Mouse (Mus musculus) embryo, embryonic 10 days (tissue): Measurements from ENCODE around the gene Kansl1l.

Source experiments
- DNase-seq: peaks from one replicate; pipeline ENCODE4 v3.0.0-alpha.2; 2015; ENCODE audit warnings: low spot score

Gene Kansl1l

DNA sequence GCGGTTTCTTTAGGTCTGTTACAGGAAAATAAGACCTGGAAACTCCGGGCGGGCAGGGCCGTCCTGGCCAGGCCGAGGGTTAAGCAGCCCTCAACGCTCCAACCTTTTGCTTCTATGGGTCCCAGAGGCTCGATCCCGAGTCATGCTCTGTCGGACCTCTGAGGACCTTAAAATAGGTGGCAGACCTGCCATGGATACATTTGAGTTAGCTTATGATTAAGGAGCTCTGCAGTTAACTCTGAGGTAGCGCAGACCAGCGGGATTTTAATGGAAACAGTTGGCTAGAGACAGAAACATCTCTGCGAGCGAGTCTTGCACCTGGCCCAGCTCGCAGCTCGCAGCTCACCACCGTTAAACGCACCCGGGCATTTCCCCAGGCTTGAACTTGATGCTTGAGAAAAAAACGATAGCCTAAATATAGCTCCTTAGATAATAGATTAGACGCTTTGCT is 528 bp upstream of the Kansl1l start:
- DNase-seq, result no peak

DNA sequence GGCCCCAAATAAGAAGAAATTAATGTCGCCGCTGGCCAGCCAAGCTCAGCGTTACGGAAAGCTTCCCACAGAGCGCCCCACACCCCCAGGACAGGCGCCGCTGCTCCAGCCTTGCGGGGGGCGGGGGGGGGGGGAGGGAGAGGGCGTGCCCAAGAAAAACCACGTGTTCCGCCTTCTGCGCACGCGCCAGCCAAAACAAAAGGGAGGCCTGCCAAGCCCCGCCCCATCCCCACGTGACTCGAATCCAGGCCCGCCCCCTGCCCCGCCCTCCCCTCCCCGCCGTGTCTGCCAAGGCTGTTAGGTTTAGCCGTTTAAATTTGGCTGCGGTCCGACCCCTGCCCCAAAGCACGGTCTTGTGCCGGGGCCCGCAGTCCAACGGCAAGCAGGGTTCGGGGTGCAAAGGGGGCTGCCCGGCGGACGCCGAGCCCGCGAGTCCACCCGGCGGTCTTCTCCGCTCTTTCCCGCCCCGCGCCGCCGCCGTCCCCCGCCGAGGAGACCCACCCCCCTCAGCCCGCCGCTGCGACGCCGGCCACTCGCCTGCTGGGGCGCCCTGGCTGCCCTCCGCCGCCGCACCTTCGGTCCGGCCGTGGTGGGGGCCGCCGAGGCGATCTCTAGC is 417 bp downstream of the Kansl1l start:
- peak; percentile 91 for DNase-seq

GRCm38 (mm10) chr1:66815941-66816777 is 1.2 kb downstream of the Kansl1l start:
- DNase-seq, result peak; percentile 61

DNA sequence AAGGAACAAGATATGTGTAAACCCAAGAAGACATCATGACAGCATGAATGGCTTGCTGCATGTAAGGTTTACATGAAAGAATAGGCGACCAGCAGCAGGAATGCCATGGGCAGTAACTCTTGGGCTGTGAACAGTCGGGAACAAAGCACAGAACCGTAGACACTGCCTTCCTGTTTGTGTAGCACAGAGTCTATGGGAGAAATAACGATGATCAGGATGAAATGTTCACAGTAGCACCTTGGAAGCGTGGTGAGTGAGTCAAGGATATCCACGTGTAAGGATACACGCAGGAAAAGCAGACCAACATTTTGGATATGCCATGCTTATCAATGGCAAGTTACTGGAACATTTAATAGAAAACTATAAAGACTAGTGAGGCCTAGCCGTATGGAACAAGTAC is 2.6 kb downstream of the Kansl1l start:
- peak; percentile 11 for DNase-seq

- no peak for DNase-seq
Measured at GRCm38 (mm10) chr1:66813191-66813590, 4.2 kb downstream of the Kansl1l start.

DNA sequence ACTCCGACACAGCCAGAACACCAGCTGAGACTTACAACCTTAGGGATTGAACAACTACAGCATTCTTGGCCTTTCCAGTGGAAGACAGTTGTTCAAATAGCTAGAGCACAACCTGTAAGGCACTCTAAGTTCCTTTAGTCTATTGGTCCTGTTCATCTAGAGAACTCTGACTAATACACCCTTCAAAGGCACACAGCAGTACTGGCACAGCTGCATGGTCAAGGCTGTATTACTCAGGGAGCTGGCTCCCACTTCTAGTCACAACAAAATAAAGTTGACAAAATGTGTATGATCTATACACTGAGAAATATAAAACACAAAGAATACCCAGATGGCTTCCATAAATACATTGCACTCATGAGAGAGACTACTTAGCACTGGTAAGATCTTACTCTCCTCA is 10.5 kb downstream of the Kansl1l start:
- DNase-seq, result no peak

GRCm38 (mm10) chr1:66805408-66805807 is 12.0 kb downstream of the Kansl1l start:
- no peak for DNase-seq

GRCm38 (mm10) chr1:66804710-66805109 is 12.7 kb downstream of the Kansl1l start:
- no peak for DNase-seq

DNA sequence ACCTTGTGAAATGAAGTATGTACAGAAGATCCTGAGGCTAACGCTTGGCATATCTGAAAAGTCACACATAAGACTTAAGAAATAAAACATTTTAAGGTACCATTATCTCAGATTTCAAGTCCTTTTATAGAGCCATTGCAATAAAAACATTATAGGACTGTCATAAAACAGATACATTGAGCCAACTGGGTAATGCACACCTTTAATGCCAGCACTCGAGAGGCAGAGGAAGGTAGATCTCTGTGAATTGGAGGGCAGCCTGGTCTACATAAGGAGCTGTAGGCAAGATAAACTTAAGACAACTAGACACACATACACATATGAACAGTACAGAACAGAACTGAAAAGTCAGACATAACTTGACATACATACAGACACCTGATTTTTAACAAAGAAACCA is 19.4 kb downstream of the Kansl1l start:
- no peak for DNase-seq

DNA sequence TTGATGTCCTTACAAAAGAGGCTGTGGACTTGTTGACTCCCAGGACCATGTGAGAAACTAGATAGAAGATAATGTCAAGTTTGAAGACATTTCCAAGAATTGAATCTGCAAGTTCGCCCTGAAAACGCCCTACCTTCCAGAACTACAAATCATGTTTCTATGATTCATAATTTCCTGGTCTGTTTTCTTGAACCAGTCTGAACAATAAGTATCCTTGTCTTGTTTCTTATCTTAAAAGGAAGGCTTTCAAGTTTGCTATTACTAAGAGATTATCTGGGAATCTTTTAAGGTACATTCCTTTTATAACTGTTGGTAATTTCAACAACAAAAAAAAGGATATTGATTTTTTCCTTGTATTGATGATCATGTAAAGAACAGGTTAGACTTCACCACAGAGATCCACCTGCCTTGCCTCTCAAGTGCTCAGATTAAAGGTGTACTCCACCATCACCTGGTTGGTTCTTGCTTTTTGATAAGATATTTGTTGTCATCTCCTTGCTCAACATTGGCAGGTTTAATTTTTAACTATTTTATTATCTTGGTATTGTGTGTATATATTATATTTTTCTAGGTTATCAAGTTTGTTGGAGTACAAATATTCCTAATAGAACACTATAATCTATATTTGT is 24.4 kb downstream of the Kansl1l start:
- DNase-seq, result no peak

DNA sequence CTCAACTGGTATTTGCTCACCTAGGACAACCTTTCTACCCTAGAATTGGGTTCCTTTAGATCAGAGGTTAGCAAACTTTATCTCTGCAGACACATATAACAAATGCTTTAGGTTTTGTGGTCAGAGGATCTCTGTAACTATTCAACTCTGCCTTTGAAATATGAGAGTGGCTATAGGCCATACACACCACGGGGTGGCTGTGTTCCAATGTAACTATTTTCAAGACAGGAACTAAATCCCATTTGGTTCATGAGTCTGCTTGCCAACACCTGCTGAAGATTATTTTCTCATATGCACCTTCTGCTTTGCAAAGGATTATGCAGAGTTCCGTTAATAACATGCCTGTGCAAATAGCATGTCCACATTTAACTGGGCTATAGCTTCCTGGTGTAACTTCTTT is 35.1 kb downstream of the Kansl1l start:
- DNase-seq, result no peak

- DNase-seq, result no peak
Measured at GRCm38 (mm10) chr1:66781027-66781426, 36.3 kb downstream of the Kansl1l start.

- DNase-seq, result no peak
Measured at GRCm38 (mm10) chr1:66778798-66779197, 38.6 kb downstream of the Kansl1l start.

DNA sequence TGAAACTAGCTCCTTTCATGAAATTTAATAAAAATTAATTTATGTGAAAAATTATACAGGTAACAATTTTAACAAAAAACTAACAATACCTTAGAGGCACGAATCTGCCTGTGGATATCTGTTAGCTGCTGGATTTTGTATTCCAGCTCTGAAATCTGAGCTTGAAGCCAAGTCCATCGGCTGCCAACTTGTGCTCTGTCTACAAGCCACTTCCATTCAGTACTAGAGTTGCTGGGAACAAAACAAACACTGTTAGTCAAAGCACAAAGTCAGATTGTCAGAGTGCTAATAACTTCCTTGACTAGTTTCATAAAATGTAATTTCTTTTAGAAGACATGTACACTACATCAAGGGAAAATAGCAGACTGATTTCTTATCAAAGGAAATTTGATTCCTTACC is 39.5 kb downstream of the Kansl1l start:
- no peak for DNase-seq

DNA sequence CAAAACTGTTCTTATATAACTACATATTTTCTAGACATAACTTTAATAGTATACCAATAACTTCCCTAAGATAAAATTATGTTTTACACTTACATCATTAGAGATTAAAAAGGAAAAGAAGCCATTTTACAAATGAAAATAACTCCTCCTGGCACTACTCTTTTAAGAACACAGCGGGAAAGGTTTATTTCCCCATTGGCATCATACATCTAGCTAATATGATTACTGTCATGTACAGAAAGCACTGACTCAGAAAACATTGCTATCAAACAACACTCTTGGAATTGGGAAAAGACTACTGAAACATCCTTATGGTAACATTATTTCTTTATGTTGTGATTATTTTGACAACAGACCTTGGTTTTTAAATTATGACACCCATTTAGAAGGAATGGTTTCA is 48.6 kb downstream of the Kansl1l start:
- DNase-seq, result no peak

DNA sequence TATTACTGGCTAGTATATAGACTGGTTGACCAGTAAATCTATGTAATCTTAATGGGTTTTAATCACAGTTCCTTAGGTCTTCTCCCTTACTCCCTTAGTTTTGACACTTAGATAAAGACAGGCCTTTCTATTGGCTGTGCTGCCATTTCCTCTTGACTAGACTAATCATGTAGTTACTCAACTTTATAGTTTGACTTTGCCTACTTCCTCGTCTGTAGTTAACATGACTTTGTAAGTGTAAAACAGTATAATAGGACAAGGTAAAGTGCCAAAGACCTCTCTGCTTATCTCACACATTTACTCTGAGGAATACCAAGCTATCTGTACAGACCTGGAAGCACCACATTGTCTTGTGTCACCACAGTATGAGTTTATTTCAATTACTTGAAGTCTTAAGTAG is 86.8 kb downstream of the Kansl1l start:
- DNase-seq, result no peak

DNA sequence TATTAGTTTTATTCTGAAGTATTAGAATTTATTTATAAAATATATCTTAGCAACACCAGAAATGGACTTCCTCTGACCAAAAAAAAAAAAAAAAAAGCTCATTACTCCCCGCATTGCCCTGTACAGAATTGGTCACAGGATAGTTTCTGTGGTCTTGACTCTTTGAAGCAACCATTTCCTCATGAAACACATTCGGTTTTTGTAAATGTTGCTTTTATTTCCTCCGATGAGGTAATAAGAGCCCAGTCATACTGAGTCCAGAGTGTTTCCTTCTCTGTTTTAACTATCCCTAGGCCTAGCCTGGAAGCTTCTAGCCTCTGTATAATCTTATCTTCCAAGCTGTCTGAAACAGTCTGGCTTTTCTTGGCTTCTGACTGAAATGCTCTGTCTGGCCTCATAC is 104.5 kb downstream of the Kansl1l start:
- no peak for DNase-seq

GRCm38 (mm10) chr1:66704523-66704922 is 112.8 kb downstream of the Kansl1l start:
- no peak for DNase-seq

GRCm38 (mm10) chr1:66702623-66703345 is 114.6 kb downstream of the Kansl1l start:
- no peak for DNase-seq

DNA sequence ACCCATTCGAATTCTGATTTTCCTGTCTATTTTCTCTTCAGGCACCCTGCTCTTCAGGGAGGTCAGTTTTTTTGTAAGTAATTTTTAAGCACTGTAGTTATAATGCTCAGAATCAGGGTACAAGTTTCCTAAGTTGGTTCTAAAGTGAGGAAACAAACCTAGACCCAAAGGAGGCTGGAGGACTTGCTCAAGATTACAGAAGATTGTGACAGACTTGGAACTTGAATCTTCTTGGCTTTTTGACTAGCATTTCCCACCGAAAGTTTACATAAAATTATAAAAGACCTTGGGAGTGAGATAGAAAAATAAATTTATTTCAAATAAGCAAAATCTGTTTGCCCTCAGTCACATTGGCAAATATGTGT is 115.8 kb downstream of the Kansl1l start:
- no peak for DNase-seq

DNA sequence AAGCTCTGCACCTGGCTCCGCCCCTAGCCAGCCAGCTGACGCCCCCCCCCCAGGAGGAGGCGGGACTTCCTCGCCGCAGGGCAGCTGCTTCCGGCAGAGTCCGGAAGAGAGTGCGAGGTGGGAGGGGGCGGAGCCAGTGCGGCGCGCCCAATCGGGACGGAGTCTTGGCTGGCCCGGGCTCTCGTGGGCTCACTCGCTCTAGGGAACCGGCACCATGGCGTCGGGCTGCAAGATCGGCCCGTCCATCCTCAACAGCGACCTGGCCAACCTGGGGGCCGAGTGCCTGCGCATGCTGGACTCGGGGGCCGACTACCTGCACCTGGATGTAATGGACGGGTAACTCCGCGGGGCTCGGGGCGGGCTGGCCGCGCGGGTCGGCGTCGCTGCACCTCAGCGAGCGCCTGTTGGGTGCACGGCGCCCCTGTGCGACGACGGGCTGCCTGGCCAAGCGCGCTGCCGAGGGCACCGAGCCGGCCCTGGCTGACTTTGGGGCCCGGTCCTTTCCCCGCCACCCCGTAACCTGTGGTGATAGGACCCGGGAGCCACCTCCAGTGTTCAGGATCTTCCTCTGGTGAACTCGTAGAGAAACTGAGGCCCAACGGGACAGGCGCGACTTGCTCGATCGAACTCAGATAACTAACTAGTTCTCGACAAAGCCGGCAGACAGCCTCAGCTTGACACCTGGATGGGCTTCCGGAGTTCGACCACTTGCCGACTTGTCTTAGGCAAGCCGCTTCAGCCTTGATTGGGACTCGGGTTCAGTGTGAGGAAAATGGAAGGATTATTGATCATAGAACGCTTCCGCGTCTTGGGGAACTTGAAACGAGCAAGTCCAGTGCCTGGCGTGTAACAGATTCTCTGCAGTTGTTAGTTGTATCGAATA is 116.4 kb downstream of the Kansl1l start, which contains the start of gene Rpe:
TSS of gene Rpe (plus strand) at position 139 of the 883 bp plus-strand sequence.
- DNase-seq, result peak; percentile 94
